Mouse (Mus musculus) lung, adult 2 months (tissue): ENCODE data around the gene Itfg2.

Source experiments
- CTCF ChIP-seq: fragments of 200-500 bp; IDR thresholded peaks from 2 replicates; pipeline ENCODE4 v1.5.1; 2011; ENCODE audit warnings: mild to moderate bottlenecking, low read length, control low read depth; ENCODE audit not compliant: insufficient read depth
- POLR2A ChIP-seq: fragments of 200-500 bp; IDR thresholded peaks from 2 replicates; pipeline ENCODE4 v1.6.1; 2011; ENCODE audit warnings: low read depth, mild to moderate bottlenecking, control low read depth, low read length, borderline replicate concordance; ENCODE audit errors: extremely low read depth

- TF ChIP-seq POLR2A (no peak), CTCF (no peak)
Observed at GRCm38 (mm10) chr6:128390683-128391082, 34.0 kb downstream of the Itfg2 start.
